Mouse (Mus musculus): ENCODE data around the gene Vipr1. TPM values are rescaled to one million over a fixed set of nuclear protein-coding genes. Genes with fewer than 3 reads are reported as not detected.

Vipr1 gene
- polyA plus RNA-seq, 1 experiment: 0.07 TPM

DNA sequence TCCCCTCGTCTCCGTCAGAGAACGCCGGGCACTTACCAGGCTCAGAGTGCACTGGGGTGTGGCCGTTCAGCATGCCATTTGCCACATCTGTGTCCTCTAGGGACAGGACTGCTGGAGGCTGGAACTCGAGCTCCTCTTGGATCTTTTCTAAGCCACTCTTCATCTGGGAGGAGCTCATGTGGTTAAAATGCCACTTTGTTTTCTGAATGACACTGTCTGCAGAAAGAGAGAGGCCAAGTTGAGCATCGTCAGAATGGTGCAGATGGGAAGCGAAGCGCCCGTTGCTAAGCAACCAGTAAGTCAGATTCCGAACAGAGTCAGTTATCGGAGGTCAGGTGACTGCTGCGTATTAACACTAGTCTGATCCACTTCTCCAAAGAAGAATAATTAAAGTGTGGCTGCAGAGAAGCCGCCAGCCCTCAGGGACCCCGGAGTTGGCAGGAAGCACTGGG is 47.7 kb downstream of the Vipr1 start:
- Histone ChIP-seq H3K27me3 (replicated peaks) (peaks cover 1% of the 10 kb centered on the region), H3K36me3 (replicated peaks; ENCODE audit: low read length) (peaks cover 83% of the 10 kb centered on the region), H3K4me1 (peaks cover 12% of the 10 kb centered on the region; the same call in 1 of the 2 replicates), H3K4me3 (replicated peaks) (no peak overlapping the region), H3K9me3 (no peaks in the 10 kb centered on the region)
- TF ChIP-seq FLI1 (IDR thresholded peaks at IDR 0.05; ENCODE audit: low read length) (no peak), GATA1 (IDR thresholded peaks at IDR 0.05; ENCODE audit: borderline replicate concordance, low read length) (no peak)

DNA sequence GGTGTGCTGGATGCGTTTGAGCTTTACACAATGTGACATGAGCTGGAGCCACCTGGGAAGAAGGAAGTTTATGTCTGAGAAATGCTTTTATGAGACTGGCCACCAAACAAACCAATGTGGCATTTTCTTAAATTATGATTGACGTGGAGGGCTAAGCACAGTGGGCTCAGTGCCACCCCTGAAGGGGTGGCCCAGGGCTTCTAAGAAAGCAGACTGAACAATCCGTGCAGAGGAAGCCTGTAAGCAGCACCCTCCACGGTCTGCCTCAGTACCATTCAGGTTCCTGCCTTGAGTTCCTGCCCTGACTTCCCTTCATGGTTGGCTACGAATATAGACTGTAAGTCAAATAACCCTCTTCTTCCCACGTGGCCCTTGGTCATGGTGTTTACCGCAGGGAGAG is 48.2 kb downstream of the Vipr1 start:
- H3K9me3 ChIP-seq: no peaks in the 10 kb centered on the region
- H3K36me3 ChIP-seq (replicated peaks; ENCODE audit: low read length): peaks cover 83% of the 10 kb centered on the region
- H3K4me1 ChIP-seq: peaks cover 10% of the 10 kb centered on the region; the same call in 1 of the 2 replicates
- peaks cover 2% of the 10 kb centered on the region for H3K27me3 ChIP-seq (replicated peaks)
- TF ChIP-seq GATA1 (IDR thresholded peaks at IDR 0.05; ENCODE audit: borderline replicate concordance, low read length) (no peak), FLI1 (IDR thresholded peaks at IDR 0.05; ENCODE audit: low read length) (no peak)
- no peak overlapping the region for H3K4me3 ChIP-seq (replicated peaks)

DNA sequence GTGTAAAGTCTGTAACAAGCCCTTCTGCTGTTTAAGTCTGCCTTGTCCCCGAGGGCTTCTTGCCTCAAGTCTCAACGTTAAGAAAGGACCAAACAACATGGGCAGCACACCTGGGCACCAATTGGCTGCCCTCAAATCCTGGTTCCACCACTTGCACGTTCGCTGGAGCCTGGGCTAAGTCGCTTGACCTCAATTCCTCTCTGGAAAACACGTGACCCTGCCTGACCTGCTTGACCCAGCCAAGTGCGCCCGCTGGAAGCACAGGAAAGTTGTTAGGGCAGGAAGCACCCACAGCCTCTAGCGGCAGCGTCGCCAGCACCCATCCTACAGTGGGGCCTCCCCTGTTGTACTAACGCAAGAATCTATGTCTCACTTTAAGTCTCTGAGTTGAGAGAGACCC is 52.2 kb downstream of the Vipr1 start:
- Histone ChIP-seq H3K36me3 (replicated peaks; ENCODE audit: low read length) (peaks cover 76% of the 10 kb centered on the region), H3K27me3 (replicated peaks) (peaks cover 2% of the 10 kb centered on the region), H3K4me3 (replicated peaks) (no peak overlapping the region), H3K9me3 (no peaks in the 10 kb centered on the region), H3K4me1 (peaks cover 7% of the 10 kb centered on the region)
- no peak for TF ChIP-seq FLI1 (IDR thresholded peaks at IDR 0.05; ENCODE audit: low read length)
- TF ChIP-seq GATA1 (IDR thresholded peaks at IDR 0.05; ENCODE audit: borderline replicate concordance, low read length): no peak

DNA sequence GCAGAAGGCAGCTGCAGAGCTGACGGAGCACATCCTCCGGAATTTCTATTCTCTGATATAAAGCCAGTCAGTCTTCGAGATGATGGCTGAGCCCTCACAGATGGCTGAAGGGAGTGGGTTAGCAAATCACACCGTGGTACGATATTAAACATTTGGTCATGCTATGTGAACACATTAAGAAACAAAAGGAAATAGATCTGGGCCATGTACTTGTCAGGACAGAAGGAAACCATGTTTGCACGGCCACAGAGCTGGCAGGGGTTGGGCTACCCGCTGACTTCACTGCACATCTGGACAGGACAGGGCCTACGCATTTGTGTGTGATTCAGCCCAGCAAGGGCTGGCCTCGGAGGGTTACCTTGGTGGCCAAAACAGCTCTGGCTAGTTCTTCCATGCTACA is 54.1 kb downstream of the Vipr1 start:
- no peak overlapping the region for H3K4me3 ChIP-seq (replicated peaks)
- H3K36me3 ChIP-seq (replicated peaks; ENCODE audit: low read length): peaks cover 68% of the 10 kb centered on the region
- TF ChIP-seq FLI1 (IDR thresholded peaks at IDR 0.05; ENCODE audit: low read length): no peak
- no peak for TF ChIP-seq GATA1 (IDR thresholded peaks at IDR 0.05; ENCODE audit: borderline replicate concordance, low read length)
- peaks cover 2% of the 10 kb centered on the region for H3K27me3 ChIP-seq (replicated peaks)
- no peaks in the 10 kb centered on the region for H3K9me3 ChIP-seq
- peaks cover 10% of the 10 kb centered on the region for H3K4me1 ChIP-seq

DNA sequence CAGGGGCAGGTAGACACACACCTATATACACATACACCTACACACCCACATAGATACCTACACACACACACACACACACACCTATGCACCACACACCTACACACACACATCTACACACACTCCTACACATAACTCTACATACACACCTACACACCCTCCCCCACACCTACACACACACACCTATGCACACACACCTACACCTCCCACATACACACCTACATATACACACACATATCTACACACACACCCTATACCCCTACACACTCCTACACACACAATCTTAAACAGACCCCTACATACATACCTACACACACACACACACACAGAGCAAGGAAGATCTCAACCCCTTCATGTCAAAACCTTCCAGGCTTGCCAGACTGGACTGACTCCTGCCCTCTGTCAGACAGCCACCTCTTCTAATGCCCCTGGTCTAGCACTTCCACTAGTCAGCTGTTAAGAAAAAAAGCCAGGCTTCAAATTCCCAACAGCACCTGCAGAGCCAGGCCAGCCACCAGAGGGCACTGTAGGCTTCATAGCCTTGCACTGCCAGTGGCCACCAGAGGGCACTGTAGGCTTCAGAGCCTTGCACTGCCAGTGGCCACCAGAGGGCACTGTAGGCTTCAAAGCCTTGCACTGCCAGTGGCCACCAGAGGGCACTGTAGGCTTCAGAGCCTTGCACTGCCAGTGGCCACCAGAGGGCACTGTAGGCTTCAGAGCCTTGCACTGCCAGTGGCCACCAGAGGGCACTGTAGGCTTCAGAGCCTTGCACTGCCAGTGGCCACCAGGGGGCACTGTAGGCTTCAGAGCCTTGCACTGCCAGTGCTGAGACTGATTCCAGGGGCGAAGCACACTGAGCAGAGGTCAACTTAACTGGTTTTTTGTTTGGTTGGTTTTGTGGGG is 54.9 kb downstream of the Vipr1 start:
- Histone ChIP-seq H3K4me1 (peaks cover 13% of the 10 kb centered on the region), H3K36me3 (replicated peaks; ENCODE audit: low read length) (peaks cover 61% of the 10 kb centered on the region), H3K27me3 (replicated peaks) (peaks cover 2% of the 10 kb centered on the region), H3K4me3 (replicated peaks) (no peak overlapping the region), H3K9me3 (no peaks in the 10 kb centered on the region)
- TF ChIP-seq FLI1 (IDR thresholded peaks at IDR 0.05; ENCODE audit: low read length): no peak
- no peak for TF ChIP-seq GATA1 (IDR thresholded peaks at IDR 0.05; ENCODE audit: borderline replicate concordance, low read length)

DNA sequence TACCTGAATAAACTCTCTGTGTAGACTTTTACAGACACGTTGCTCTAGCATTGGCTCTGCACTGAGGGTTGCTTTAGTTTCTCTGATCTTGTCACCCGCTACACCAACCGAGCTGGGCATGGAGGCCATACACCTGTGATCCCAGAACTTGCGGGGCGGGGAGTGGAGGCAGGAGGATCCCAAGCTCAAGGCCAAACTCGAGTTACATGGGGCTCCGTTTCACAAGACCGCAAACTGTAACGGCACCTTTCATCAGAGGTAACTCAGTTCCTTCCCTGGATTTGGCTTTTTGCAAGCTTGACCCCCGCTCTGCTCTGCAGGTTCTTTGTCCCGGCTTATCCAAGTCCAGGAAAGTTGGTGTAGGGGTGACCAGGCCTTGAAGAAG is 61.7 kb downstream of the Vipr1 start:
- Histone ChIP-seq H3K36me3 (replicated peaks; ENCODE audit: low read length) (peaks cover 18% of the 10 kb centered on the region), H3K4me3 (replicated peaks) (peak overlapping the region; percentile 97), H3K27me3 (replicated peaks) (no peaks in the 10 kb centered on the region), H3K9me3 (no peaks in the 10 kb centered on the region), H3K4me1 (peaks cover 71% of the 10 kb centered on the region)
- TF ChIP-seq FLI1 (IDR thresholded peaks at IDR 0.05; ENCODE audit: low read length) (no peak), GATA1 (IDR thresholded peaks at IDR 0.05; ENCODE audit: borderline replicate concordance, low read length) (no peak)

DNA sequence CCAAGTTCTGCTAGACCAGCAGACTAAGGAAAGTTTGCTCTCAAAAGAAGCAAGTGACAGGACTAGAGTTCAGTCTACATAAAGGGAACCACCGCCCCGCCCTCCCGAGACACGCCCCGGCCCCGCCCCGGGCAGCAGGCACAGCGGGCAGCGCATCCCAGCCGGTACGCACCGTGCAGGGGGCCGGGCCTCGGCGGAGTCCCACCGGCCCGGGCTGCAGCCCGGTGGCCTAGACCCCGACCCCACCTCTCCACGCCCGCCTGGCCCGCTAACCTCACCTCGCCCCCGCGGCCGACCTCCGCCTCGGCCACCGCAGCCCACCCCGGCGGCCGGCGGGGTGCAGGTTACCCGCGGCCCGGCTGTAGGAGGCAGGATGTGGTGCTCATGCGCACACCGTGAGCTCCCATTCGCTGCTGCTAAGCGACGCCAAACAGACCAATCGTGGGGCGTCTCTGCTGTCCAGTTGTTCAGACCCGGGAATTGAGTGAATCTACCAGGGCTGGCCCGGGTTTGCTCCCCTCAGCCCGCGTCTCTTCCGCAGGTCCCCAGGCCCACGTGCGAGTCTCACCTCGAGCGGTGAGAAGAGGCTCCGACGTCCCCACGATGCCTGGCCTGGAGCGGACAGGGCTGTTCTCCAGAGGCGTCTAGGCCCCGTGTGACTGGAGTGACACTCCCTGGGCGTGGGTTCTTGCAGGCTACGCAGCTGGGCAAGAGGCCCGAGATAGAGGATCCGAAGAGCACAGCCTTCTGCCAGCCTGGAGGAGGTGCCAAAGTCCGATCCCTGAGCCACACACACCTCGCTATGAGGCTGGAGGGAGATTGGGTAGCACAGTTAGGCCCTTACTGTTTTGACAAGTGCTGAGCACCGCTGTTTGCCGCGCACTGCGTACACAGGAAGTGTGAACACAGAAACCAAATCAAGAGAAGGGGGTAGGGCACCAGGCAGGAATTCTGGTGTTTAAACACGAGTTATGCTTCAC is 62.4 kb downstream of the Vipr1 start, which contains the start of gene Sec22c:
Gene Sec22c (minus strand): TSS at position 845 of the 980 bp plus-strand sequence.
- Histone ChIP-seq H3K4me3 (replicated peaks) (peak within 1 kb of the TSS; percentile 97), H3K9me3 (no peaks in the 10 kb centered on the region), H3K36me3 (replicated peaks; ENCODE audit: low read length) (peaks cover 14% of the 10 kb centered on the region), H3K27me3 (replicated peaks) (no peaks in the 10 kb centered on the region), H3K4me1 (peaks cover 77% of the 10 kb centered on the region)
- TF ChIP-seq FLI1 (IDR thresholded peaks at IDR 0.05; ENCODE audit: low read length): no peak
- no peak for TF ChIP-seq GATA1 (IDR thresholded peaks at IDR 0.05; ENCODE audit: borderline replicate concordance, low read length)

DNA sequence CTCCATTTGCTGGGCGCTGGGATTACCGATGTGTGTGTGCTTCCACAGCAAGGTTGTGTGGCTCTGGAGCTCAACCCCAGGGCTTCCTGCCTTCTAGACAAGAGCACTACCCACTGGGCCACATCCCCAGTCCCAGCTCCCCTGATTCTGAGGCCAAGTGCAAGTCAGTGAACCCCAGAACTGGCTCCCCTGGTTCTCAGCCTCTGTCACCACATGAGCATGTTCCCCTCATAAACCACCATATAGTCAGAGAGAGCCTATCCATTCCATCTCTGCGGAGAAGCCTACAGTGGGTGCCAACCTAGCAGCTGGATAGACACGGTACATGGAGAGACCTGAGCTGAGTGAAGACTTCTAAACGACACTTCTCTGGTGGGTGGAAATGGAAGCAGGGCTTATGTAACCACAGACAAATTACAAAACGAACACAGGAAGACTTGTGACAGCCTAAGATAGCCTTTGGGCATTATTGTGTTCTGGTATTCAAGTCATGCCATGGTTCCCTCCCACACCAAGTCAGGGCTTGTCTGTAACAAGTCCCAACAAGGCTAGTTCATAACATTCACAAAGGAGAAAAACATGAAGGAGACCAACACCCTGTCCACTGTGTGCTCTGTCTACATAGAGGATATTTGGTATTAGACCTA is 63.6 kb downstream of the Vipr1 start:
- no peak for TF ChIP-seq FLI1 (IDR thresholded peaks at IDR 0.05; ENCODE audit: low read length)
- no peak for TF ChIP-seq GATA1 (IDR thresholded peaks at IDR 0.05; ENCODE audit: borderline replicate concordance, low read length)
- H3K4me1 ChIP-seq: peaks cover 84% of the 10 kb centered on the region
- peak overlapping the region; percentile 97 for H3K4me3 ChIP-seq (replicated peaks)
- no peaks in the 10 kb centered on the region for H3K9me3 ChIP-seq
- peaks cover 4% of the 10 kb centered on the region for H3K36me3 ChIP-seq (replicated peaks; ENCODE audit: low read length)
- H3K27me3 ChIP-seq (replicated peaks): no peaks in the 10 kb centered on the region

DNA sequence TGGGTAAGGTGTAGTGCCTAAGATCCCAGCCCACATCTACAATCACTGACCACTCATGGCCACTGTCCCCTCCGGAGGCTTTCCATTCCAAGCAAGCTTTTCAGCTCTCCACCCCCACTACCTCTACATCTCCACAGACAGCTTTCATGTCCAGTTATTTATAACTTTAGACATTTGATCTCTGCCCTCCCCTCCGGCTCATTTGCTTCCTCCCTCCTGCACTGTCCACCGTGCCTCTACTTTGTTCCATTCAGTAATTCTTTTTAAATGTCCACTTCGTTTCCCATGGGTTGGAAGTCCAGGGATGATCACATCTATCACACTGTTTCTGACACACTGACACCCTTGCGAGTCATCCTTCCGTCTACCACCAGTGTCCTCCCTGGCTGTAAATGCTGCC is 65.3 kb downstream of the Vipr1 start:
- TF ChIP-seq FLI1 (IDR thresholded peaks at IDR 0.05; ENCODE audit: low read length): no peak
- TF ChIP-seq GATA1 (IDR thresholded peaks at IDR 0.05; ENCODE audit: borderline replicate concordance, low read length): no peak
- Histone ChIP-seq H3K36me3 (replicated peaks; ENCODE audit: low read length) (peaks cover 12% of the 10 kb centered on the region), H3K4me1 (peaks cover 87% of the 10 kb centered on the region), H3K27me3 (replicated peaks) (no peaks in the 10 kb centered on the region), H3K4me3 (replicated peaks) (peak overlapping the region; percentile 89), H3K9me3 (no peaks in the 10 kb centered on the region)
